Mouse (Mus musculus) heart, postnatal 10 days (tissue): ENCODE results near the gene Tsen2. TPM values are rescaled to one million over a fixed set of nuclear protein-coding genes. Genes with fewer than 3 reads are reported as not detected.

Experiments
- DNase-seq, 2 experiments: peaks; one replicate each; pipeline ENCODE4 v3.0.0; 2021
- intact Hi-C: fragments of 180-260 bp; cut with DNase I; formaldehyde crosslinking; loops from one replicate; pipeline ENCODE4 v1.15.1; 2025
- total RNA-seq, 2 experiments: library from RNA; stranded (reverse); gene quantifications; 2 replicates each; pipeline ENCODE4 v1.2.3; 2021

The Tsen2 gene
- total RNA-seq, 2 experiments from 2014 or later = 8.2 to 11.5 TPM

DNA sequence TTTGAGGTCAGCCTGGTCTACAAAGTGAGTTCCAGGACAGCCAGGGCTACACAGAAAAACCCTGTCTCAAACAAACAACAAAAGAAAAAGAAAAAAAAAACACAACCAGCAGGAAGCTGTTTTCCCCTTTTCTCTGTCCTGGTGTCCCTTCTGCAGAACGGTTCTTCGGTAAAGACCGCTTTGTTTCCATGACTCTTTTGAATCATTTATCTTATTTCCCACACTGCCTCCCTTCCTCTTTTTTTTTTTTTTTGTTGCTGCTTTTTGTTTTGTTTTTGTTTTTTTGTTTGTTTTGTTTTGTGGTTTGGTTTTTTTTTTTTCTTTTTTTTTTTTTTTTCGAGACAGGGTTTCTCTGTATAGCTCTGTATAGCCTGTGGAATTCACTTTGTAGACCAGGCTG is 48.8 kb downstream of the Tsen2 start:
- intact Hi-C loops = no loop called here
- no peak for DNase-seq

DNA sequence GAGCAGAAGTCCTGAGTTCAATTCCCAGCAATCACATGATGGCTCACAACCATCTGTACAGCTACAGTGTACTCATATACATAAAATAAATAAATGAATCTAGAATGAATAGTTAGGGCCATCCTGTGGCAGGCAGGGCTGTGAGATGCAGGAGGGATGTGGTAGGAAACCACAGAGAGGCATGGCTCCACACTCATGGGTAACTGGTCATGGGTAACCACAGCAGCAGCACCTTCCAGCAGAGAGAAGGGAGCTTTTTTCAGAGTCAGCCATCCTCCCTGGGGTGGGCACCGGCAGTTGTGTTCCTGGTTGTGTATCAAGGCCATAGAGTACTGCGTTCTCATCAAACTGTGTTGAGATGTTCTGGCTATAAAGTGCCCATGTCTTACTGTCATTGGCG is 50.0 kb downstream of the Tsen2 start:
- intact Hi-C loops = no loop called here
- DNase-seq = no peak

DNA sequence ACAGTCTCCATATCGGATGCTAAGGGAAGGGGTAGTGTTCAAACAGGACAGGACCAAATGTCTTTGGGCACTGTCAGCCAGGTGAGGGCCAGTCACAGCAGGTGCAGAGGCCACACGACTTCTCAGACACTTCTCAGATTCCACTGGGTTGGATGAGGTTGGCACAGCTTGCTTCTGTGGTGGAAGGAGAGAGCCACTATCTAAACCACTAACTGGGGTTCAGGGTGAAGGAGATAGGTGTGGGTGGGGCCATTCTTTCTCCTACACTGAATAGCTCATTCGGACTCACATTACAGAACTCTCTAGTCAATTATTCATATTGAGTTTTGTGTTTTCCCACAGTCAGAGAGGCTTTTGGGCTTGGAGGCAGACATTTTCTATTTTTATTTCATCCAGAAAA is 51.2 kb downstream of the Tsen2 start:
- intact Hi-C loops = no loop called here
- DNase-seq = no peak

DNA sequence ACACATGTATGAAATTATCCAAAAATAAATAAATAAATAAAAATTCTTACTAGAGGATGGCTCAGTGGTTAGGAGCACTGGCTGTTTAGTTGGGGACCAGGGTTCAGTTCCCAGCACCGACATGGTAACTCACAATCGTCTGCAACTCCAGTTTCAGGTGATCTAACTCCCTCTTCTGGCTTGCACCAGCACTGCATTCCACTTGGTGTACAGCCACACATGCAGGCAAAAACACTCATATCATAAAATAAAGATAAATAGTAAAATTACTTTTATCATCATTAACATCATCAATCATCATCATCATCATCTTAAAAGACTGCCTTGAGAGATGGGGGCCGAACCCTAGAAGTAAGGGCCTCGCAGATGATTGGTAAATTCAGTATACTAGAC is 56.9 kb downstream of the Tsen2 start:
- intact Hi-C loops = loop anchor here (5.0 kb wide), 1 partner anchor 76 kb away; the partner anchor contains the start of gene Raf1
- DNase-seq = no peak

DNA sequence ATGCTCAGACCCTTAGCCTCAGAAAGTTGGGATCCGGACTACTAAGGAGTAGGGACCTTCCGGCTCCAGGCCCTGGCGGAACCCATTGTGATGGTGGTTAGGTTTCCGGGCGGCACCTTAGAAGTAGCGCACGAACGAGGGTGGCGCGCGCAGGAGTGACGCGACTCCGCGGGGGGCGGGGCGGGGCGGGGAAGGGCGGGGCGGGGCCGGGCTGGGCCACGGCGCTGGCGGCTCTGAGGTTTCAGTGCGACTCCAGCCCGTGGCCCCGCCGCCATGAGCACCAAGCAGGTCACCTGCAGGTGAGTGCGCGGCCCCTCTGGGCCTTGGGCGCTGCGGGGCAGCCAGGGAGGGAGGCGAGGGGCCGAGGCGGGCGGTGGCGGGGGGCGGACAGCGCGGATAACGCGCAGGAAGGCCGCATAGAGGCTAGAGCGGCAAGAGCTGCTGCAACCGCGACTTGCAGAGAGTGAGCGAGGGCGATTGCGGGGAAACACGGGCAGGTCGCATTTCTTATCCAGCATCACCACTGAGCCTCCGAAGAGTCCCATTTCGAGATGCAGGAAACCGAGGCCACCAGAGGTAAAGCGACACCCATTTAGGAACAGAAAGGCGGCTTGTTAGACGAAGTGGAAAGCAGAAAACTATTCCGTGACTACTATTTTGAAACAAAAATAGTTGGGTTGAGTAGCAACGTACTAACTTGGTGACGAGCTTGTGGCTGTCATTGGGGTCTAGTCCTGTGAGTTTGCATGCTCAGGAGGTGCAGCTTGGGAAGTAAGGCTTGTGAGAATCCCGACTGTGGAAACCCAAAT is 57.5 kb downstream of the Tsen2 start, which contains the start of gene Mkrn2:
Gene Mkrn2 (plus strand): TSS at position 188 of the 809 bp plus-strand sequence.
- intact Hi-C loops = loop anchor here (5.0 kb wide), 1 partner anchor 75 kb away; the partner anchor contains the start of gene Raf1

DNA sequence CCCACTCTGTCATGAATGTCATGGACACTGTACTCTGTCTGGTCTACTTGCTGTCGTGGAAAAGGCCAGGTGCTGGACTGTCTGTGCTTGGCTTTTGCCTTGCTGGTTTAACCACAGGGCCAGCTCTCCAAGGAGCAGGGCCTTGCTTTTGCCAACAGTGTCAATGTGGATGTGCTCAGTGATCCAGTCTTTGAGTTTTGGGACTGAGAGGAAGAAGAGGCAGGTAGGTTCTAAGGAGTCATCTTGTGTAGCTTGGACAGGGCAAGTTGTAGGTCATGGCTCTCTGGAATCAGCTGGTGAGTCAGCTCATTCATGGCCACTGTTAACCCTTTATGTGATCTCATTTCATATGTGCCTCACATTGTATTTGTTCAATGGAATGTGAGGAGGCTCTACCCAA is 62.0 kb downstream of the Tsen2 start:
- intact Hi-C loops = loop anchor here (5.0 kb wide), 2 partner anchors 59 to 166 kb away; partner anchors contain the start of gene Cand2
- no peak for DNase-seq

More for the DNA sequence above, 57.5 kb downstream of the Tsen2 start, which contains the start of gene Mkrn2:
- peak; percentile 88 to 92 for DNase-seq

DNA sequence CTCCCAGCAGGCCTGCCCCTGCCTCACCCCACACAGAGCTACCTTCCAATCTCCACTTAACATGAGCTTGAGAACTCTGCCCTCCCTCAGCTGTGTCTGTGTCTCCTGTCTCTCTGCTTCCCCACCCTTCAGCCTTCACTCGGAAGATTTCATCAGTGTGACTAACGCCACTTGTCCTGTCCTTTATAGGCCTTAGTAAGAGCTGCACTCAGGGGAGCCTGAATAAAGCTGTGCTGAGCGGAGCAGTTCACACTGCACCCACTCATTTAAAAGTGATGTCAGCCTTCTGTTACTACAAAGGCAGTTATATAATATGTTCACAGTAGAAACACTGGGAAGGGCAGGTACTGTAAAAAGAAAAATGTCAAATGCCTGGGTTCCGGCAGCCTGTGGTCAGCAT is 63.0 kb downstream of the Tsen2 start:
- DNase-seq = no peak
- intact Hi-C loops = loop anchor here (5.0 kb wide), 2 partner anchors 60 to 165 kb away; partner anchors contain the start of gene Cand2

DNA sequence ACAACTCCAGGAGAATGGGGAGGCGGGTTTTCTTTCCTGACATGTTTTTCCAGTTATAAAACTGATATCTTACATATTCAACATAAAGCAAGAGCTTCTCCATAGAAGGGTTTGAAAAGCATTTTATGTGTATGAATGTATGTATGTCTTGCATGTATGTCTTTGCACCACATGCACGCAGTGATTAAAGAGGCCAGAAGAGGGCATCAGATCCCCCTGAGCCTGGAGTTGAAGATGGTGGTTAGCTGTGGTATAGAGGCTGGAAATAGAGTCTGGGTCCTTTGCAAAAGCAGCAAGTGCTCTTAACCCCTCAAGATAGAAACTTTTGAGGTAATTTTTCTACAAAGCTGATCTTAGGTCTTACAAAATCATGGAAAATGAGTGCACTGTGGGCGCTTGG is 64.7 kb downstream of the Tsen2 start:
- no peak for DNase-seq
- intact Hi-C loops = loop anchor here (5.0 kb wide), 2 partner anchors 62 to 163 kb away; partner anchors contain the start of gene Cand2

DNA sequence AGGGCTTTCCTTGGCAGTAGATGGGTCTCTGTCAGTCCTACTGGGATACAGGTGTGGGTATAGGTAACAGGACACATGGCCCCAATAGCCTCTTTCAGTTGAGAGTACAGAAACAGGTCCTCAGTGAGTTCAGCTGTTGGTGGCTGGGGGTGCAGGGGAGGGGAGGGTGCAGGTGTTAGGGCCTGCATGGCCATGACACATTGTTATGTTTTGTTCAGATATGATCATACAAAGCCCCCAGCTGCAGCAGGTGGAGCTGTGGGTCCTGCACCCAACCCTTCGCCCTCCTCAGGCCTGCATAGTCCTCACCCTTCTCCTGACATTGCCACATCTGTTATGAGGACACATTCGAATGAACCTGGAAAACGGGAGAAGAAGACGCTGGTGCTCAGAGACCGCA is 65.8 kb downstream of the Tsen2 start:
- intact Hi-C loops = no loop called here

DNA sequence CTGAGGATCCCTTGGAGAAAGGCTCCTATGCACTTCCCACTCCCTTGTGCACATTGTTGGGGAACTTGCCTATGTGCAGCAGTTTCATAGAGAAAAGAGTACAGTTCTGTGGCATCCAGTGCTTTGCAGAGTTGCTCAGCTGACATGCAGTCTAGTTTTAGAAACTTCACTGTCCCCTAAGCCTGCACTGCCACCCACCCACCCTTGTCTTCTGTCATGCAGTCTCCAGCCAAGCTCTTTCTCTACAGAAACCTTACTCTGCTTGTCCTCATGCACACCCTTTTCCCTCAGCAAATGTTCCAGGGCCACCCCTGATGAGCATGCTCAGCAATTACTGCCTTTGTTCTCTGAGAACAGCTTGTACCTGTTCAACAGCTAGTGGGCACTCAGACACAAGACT is 69.3 kb downstream of the Tsen2 start:
- no peak for DNase-seq
- intact Hi-C loops = no loop called here

More for the DNA sequence above, 65.8 kb downstream of the Tsen2 start:
- no peak for DNase-seq

DNA sequence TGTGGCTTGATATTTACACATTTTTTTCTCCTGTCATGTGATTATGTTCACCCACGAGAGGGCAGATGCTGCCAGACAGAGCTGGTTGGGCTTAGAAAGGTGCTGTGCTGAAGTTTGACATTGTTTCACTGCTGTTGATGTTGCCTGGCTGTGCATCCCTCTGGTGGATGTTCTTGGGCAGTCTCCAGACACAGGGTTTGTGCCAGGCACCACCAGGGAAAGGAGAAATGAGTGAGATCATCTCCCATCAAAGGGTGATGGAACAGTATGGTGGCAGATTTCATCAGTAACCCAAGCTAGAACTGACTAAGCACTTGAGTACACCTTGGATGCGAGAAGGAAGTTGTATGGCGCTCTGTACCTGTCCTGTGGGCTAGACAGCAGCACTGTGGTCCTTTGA is 71.5 kb downstream of the Tsen2 start:
- DNase-seq = no peak
- intact Hi-C loops = no loop called here

DNA sequence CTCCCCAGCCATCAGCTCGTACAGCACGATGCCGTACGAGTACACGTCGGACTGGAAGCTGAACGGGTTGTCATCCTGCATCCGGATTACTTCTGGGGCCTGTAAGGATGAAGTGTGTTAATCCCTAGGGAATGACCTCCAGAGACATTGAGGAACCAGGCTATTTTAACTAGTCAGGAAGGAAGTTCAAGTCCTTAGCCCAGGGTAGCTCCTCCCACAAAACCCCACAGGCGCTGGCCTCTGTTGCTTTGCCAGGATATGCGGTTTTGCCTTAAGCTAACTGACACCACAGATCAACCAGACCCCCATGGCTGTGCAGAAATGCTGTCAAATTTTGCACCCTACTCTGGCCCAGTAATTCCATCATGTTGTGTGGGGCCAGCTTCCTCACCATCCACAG is 75.4 kb downstream of the Tsen2 start:
- peak; percentile 31 to 36 for DNase-seq
- intact Hi-C loops = no loop called here

DNA sequence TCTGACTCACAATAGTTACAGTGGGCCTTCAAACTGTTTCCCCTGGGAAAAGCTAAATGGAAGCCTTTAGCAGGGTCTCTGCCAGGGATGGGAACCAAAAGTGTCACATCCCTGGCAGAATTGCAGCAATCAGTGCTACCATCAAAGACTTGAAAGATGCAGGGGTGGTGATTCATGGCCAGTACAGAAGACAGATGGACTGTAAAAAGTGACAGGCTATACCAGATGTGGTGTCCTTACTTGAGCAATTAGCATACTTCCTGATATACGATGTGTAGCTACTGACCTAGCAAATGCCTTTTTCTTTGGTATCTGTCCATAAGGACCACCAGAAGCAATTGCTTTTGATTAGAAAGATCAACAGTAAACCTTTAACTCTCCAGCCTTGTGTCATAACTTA is 76.5 kb downstream of the Tsen2 start:
- DNase-seq = no peak
- intact Hi-C loops = no loop called here

DNA sequence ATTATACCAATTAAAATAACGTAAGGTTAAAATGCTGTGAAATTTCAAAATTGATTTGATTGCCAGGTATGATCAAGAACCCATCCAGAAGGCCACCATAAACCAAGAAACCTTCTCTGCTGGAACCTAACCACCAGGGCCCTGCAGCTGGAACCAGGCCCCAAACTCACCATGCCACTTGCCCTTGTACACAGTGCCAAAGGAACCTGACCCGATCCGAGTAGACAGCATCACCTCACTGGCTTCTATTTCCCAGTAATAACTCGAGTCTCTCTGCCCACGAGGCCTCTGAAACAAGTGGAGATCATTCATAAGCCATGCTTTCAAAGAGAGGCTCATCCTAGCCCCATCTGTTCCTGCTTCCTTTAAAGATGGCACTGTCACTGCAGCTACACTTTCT is 81.7 kb downstream of the Tsen2 start:
- intact Hi-C loops = loop anchor here (5.0 kb wide), 1 partner anchor 41 kb away; no protein-coding TSS in a partner anchor
- DNase-seq = no peak

Other genes with a start within 250 kb of the Tsen2 start
- 10 to 100 TPM; 13.9 to 32.2 TPM for gene Pparg, start 183.7 kb upstream of the Tsen2 start, total RNA-seq
- gene Mkrn2os, start 47.9 kb downstream of the Tsen2 start, total RNA-seq = under 1 TPM in 1 of 2 experiments, not detected in 1; 0.17 TPM
- 10 to 100 TPM; 28.2 to 31.3 TPM for gene Mkrn2, start 57.2 kb downstream of the Tsen2 start, total RNA-seq
- gene Raf1, start 132.0 kb downstream of the Tsen2 start, total RNA-seq = 100 to 1,000 TPM; 111 to 119 TPM
- gene Tmem40, start 217.7 kb downstream of the Tsen2 start, total RNA-seq = under 1 TPM; 0.60 TPM
- 10 to 100 TPM; 73.0 to 87.4 TPM for gene Cand2, start 229.9 kb downstream of the Tsen2 start, total RNA-seq